Mouse (Mus musculus) MEL (cell line): ENCODE results near the gene Pde10a. TPM values are rescaled to one million over a fixed set of nuclear protein-coding genes. Genes with fewer than 3 reads are reported as not detected.

Experiments
- DNase-seq: peaks from one replicate; pipeline ENCODE4 v3.0.0; 2011; ENCODE audit warnings: low read depth, low spot score
- H3K27ac ChIP-seq: 2 replicates; pipeline ENCODE4 v1.5.1; 2012; ENCODE audit warnings: low read depth, mild to moderate bottlenecking, control low read depth, low read length, moderate library complexity; ENCODE audit not compliant: control insufficient read depth
- H3K27me3 ChIP-seq, 2 experiments: fragments of 150-350 bp in 1 of 2; sonication (generic) in 1 of 2; 2 replicates each; pipeline ENCODE4 v1.6.1; 2012; ENCODE audit warnings: low read length in 2 of 2, mild to moderate bottlenecking in 2 of 2, improper control_type of control experiment in 1 of 2, moderate library complexity in 1 of 2; ENCODE audit not compliant: insufficient read depth in 2 of 2, control insufficient read depth in 1 of 2
- H3K36me3 ChIP-seq, 2 experiments: 2 replicates each; pipeline ENCODE4 v1.6.1; 2012 to 2014; ENCODE audit warnings: low read length in 2 of 2, improper control_type of control experiment in 1 of 2, inconsistent platforms in 1 of 2, mild to moderate bottlenecking in 1 of 2; ENCODE audit not compliant: insufficient read depth in 2 of 2, control insufficient read depth in 1 of 2
- H3K4me1 ChIP-seq, 2 experiments: fragments of 150-350 bp in 1 of 2; sonication (generic) in 1 of 2; 2 replicates each; pipeline ENCODE4 v1.6.1; 2012; ENCODE audit warnings: low read length in 2 of 2, improper control_type of control experiment in 1 of 2, mild to moderate bottlenecking in 1 of 2; ENCODE audit not compliant: insufficient read depth in 2 of 2, control insufficient read depth in 1 of 2
- H3K4me3 ChIP-seq, 2 experiments: fragments of 150-350 bp in 1 of 2; sonication (generic) in 1 of 2; 2 replicates each; pipeline ENCODE4 v1.5.1; 2012; ENCODE audit warnings: low read depth in 2 of 2, low read length in 2 of 2, mild to moderate bottlenecking in 2 of 2, moderate library complexity in 2 of 2, control low read depth in 1 of 2, improper control_type of control experiment in 1 of 2; ENCODE audit not compliant: control insufficient read depth in 1 of 2, insufficient read depth in 1 of 2
- H3K79me2 ChIP-seq: 2 replicates; pipeline ENCODE4 v1.6.1; 2012; ENCODE audit warnings: mild to moderate bottlenecking, low read length, moderate library complexity; ENCODE audit not compliant: control insufficient read depth, poor library complexity, insufficient read depth
- H3K9ac ChIP-seq: 2 replicates; pipeline ENCODE4 v1.6.1; 2012; ENCODE audit warnings: low read depth, mild to moderate bottlenecking, control low read depth, low read length, moderate library complexity; ENCODE audit not compliant: control insufficient read depth, poor library complexity, severe bottlenecking
- H3K9me3 ChIP-seq: fragments of 150-350 bp; sonication (generic); replicated peaks from 2 replicates; pipeline ENCODE4 v1.6.1; 2012; ENCODE audit warnings: mild to moderate bottlenecking, low read length, improper control_type of control experiment, moderate library complexity; ENCODE audit not compliant: insufficient read depth
- BHLHE40 ChIP-seq: IDR thresholded peaks from 2 replicates; pipeline ENCODE4 v1.6.1; 2012; ENCODE audit warnings: low read depth, mild to moderate bottlenecking, inconsistent platforms, low read length, improper control_type of control experiment, borderline replicate concordance
- CHD1 ChIP-seq: IDR thresholded peaks from 2 replicates; pipeline ENCODE4 v1.6.1; 2012; ENCODE audit warnings: low read depth, mild to moderate bottlenecking, inconsistent platforms, low read length, improper control_type of control experiment
- CHD2 ChIP-seq: IDR thresholded peaks from 2 replicates; pipeline ENCODE4 v1.6.1; 2011; ENCODE audit warnings: low read length, improper control_type of control experiment
- CTCF ChIP-seq, 3 experiments: IDR thresholded peaks in 2 of 3; conservative IDR thresholded peaks in 1 of 3; 2 replicates each; pipeline ENCODE4 v1.5.1; 2011 to 2012; ENCODE audit warnings: low read length in 3 of 3, low read depth in 2 of 3, mild to moderate bottlenecking in 2 of 3, improper control_type of control experiment in 1 of 3, inconsistent platforms in 1 of 3, mixed read lengths in 1 of 3, moderate library complexity in 1 of 3; ENCODE audit not compliant: control insufficient read depth in 1 of 3, insufficient read depth in 1 of 3, poor library complexity in 1 of 3, severe bottlenecking in 1 of 3
- ETS1 ChIP-seq: IDR thresholded peaks from 2 replicates; pipeline ENCODE4 v1.6.1; 2012; ENCODE audit warnings: low read depth, mild to moderate bottlenecking, inconsistent platforms, low read length, improper control_type of control experiment, moderate library complexity
- GATA1 ChIP-seq: IDR thresholded peaks from 2 replicates; pipeline ENCODE4 v1.6.1; 2011; ENCODE audit warnings: low read depth, low read length, improper control_type of control experiment
- MAFK ChIP-seq: IDR thresholded peaks from 2 replicates; pipeline ENCODE4 v1.6.1; 2011; ENCODE audit warnings: low read depth, mild to moderate bottlenecking, low read length, improper control_type of control experiment, borderline replicate concordance
- MAZ ChIP-seq: IDR thresholded peaks from 2 replicates; pipeline ENCODE4 v1.6.1; 2012; ENCODE audit warnings: low read depth, mild to moderate bottlenecking, inconsistent platforms, low read length, improper control_type of control experiment
- MEF2A ChIP-seq: IDR thresholded peaks from 2 replicates; pipeline ENCODE4 v1.6.1; 2014; ENCODE audit warnings: low read depth, mild to moderate bottlenecking, inconsistent platforms, low read length, improper control_type of control experiment; ENCODE audit not compliant: poor library complexity, insufficient replicate concordance, severe bottlenecking; ENCODE audit errors: extremely low read depth
- MXI1 ChIP-seq: IDR thresholded peaks from 2 replicates; pipeline ENCODE4 v1.6.1; 2011; ENCODE audit warnings: mild to moderate bottlenecking, low read depth, low read length, improper control_type of control experiment
- MYC ChIP-seq: IDR thresholded peaks from 2 replicates; pipeline ENCODE4 v1.6.1; 2011; ENCODE audit warnings: low read depth, mild to moderate bottlenecking, low read length, improper control_type of control experiment, moderate library complexity
- NELFE ChIP-seq: IDR thresholded peaks from 2 replicates; pipeline ENCODE4 v1.6.1; 2011; ENCODE audit warnings: low read depth, low read length, improper control_type of control experiment
- NRF1 ChIP-seq: IDR thresholded peaks from 2 replicates; pipeline ENCODE4 v1.6.1; 2014; ENCODE audit warnings: low read depth, mild to moderate bottlenecking, inconsistent platforms, low read length, improper control_type of control experiment, moderate library complexity; ENCODE audit not compliant: poor library complexity, insufficient read depth, severe bottlenecking
- POLR2AphosphoS2 ChIP-seq: IDR thresholded peaks from 2 replicates; pipeline ENCODE4 v1.6.1; 2011; ENCODE audit warnings: low read length, improper control_type of control experiment
- RCOR1 ChIP-seq: IDR thresholded peaks from 2 replicates; pipeline ENCODE4 v1.6.1; 2012; ENCODE audit warnings: low read depth, mild to moderate bottlenecking, inconsistent platforms, low read length, improper control_type of control experiment
- SMC3 ChIP-seq: IDR thresholded peaks from 2 replicates; pipeline ENCODE4 v1.6.1; 2011; ENCODE audit warnings: low read depth, low read length, improper control_type of control experiment
- TBP ChIP-seq: IDR thresholded peaks from 2 replicates; pipeline ENCODE4 v1.8.0; 2011; ENCODE audit warnings: low read depth, low read length, improper control_type of control experiment
- TCF12 ChIP-seq: IDR thresholded peaks from 2 replicates; pipeline ENCODE4 v1.6.1; 2014; ENCODE audit warnings: low read depth, mild to moderate bottlenecking, inconsistent platforms, low read length, improper control_type of control experiment, moderate library complexity
- UBTF ChIP-seq: IDR thresholded peaks from 2 replicates; pipeline ENCODE4 v1.6.1; 2012; ENCODE audit warnings: low read depth, mild to moderate bottlenecking, inconsistent platforms, low read length, improper control_type of control experiment, moderate library complexity, borderline replicate concordance; ENCODE audit not compliant: insufficient read depth
- USF2 ChIP-seq, 2 experiments: IDR thresholded peaks; 2 replicates each; pipeline ENCODE4 v1.6.1; 2011 to 2012; ENCODE audit warnings: improper control_type of control experiment in 2 of 2, low read length in 2 of 2, borderline replicate concordance in 1 of 2, inconsistent platforms in 1 of 2, low read depth in 1 of 2, mild to moderate bottlenecking in 1 of 2; ENCODE audit not compliant: insufficient read depth in 1 of 2
- ZC3H11A ChIP-seq: IDR thresholded peaks from 2 replicates; pipeline ENCODE4 v1.6.1; 2012; ENCODE audit warnings: low read depth, mild to moderate bottlenecking, inconsistent platforms, low read length, improper control_type of control experiment
- ZKSCAN1 ChIP-seq: IDR thresholded peaks from 2 replicates; pipeline ENCODE4 v1.6.1; 2012; ENCODE audit warnings: low read depth, mild to moderate bottlenecking, inconsistent platforms, low read length, improper control_type of control experiment, moderate library complexity
- ZMIZ1 ChIP-seq: IDR thresholded peaks from 2 replicates; pipeline ENCODE4 v1.6.1; 2012; ENCODE audit warnings: low read depth, mild to moderate bottlenecking, inconsistent platforms, low read length, improper control_type of control experiment, moderate library complexity
- ZNF384 ChIP-seq: IDR thresholded peaks from 2 replicates; pipeline ENCODE4 v1.6.1; 2012; ENCODE audit warnings: low read depth, mild to moderate bottlenecking, inconsistent platforms, low read length, improper control_type of control experiment
- polyA plus RNA-seq, 2 experiments: library from polyadenylated mRNA; stranded (reverse) in 1 of 2; unstranded in 1 of 2; fragments of >175 nt in 1 of 2; fragments of >200 nt in 1 of 2; gene quantifications; 2 replicates each; pipeline versions ENCODE4 v1.2.1 to v1.2.4; 2012; ENCODE audit warnings: low replicate concordance in 2 of 2, low read depth in 1 of 2; ENCODE audit not compliant: insufficient read length in 2 of 2, insufficient read depth in 1 of 2, missing spikeins in 1 of 2
- total RNA-seq: library from RNA; depleted of rRNA; stranded (reverse); fragments of 300-350 nt; gene quantifications from 2 replicates; pipeline ENCODE4 v1.2.3, GENCODE M21; 2012

Gene Pde10a
- total and polyA plus RNA-seq, 3 experiments: 3.1 to 6.9 TPM; not detected in 1

GRCm38 (mm10) chr17:8621906-8622305, 96.7 kb downstream of the Pde10a start:
- no peak overlapping the region for H3K27ac ChIP-seq

GRCm38 (mm10) chr17:8626421-8626820, 101.2 kb downstream of the Pde10a start:
- Histone ChIP-seq H3K27me3 (no peaks in the 10 kb centered on the region; a peak in 1 of 4 replicates), H3K9ac (no peak overlapping the region), H3K9me3 (no peaks in the 10 kb centered on the region), H3K27ac (no peak overlapping the region), H3K36me3 (no peaks in the 10 kb centered on the region), H3K4me3 (no peak overlapping the region), H3K79me2 (no peaks in the 10 kb centered on the region), H3K4me1 (no peaks in the 10 kb centered on the region)
- no peak for TF ChIP-seq MAFK
- TF ChIP-seq ZC3H11A: no peak
- TF ChIP-seq TBP: no peak
- no peak for TF ChIP-seq MXI1
- TF ChIP-seq ZKSCAN1: no peak
- TF ChIP-seq TCF12: no peak
- no peak for TF ChIP-seq UBTF
- TF ChIP-seq RCOR1: no peak
- TF ChIP-seq ZNF384: no peak
- TF ChIP-seq MAZ: no peak
- DNase-seq: no peak

More at GRCm38 (mm10) chr17:8621906-8622305, 96.7 kb downstream of the Pde10a start:
- no peaks in the 10 kb centered on the region for H3K4me1 ChIP-seq
- H3K79me2 ChIP-seq: no peaks in the 10 kb centered on the region
- DNase-seq: no peak
- peaks cover 0 to 2% of the 10 kb centered on the region in 2 experiments; a peak in 2 of 4 replicates for H3K27me3 ChIP-seq
- no peak for TF ChIP-seq BHLHE40
- no peak for TF ChIP-seq GATA1
- TF ChIP-seq CHD2: no peak
- TF ChIP-seq MAFK: no peak
- TF ChIP-seq SMC3: no peak
- no peak for TF ChIP-seq ZNF384
- no peak for TF ChIP-seq POLR2AphosphoS2
- no peak for TF ChIP-seq NRF1
- no peak for TF ChIP-seq CTCF (IDR thresholded peaks at IDR 0.05 in 2 of 3, conservative IDR thresholded peaks at IDR 0.05 in 1 of 3; ENCODE audit: control insufficient read depth in 1 of 3, insufficient read depth in 1 of 3, low read depth in 2 of 3, low read length in 3 of 3, poor library complexity in 1 of 3, severe bottlenecking in 1 of 3)
- TF ChIP-seq ETS1: no peak
- no peak for TF ChIP-seq NELFE
- no peak for TF ChIP-seq CHD1
- TF ChIP-seq MEF2A: no peak
- no peak for TF ChIP-seq ZMIZ1
- TF ChIP-seq TCF12: no peak
- TF ChIP-seq MYC: no peak
- no peak for TF ChIP-seq TBP
- TF ChIP-seq USF2 (IDR thresholded peaks at IDR 0.05; ENCODE audit: borderline replicate concordance in 1 of 2, insufficient read depth in 1 of 2, low read depth in 1 of 2, low read length in 2 of 2): no peak
- TF ChIP-seq, all 39 proteins: peak for 0
- no peaks in the 10 kb centered on the region for H3K36me3 ChIP-seq
- no peaks in the 10 kb centered on the region for H3K9me3 ChIP-seq
- no peak overlapping the region for H3K4me3 ChIP-seq
- H3K9ac ChIP-seq: no peak overlapping the region
